In genomic region chr4:82664436-82664835, GRCm38 (mm10) we compare ENCODE assay signal across 15 mouse cellular contexts. TPM values are rescaled to one million over a fixed set of nuclear protein-coding genes. Genes with fewer than 3 reads are reported as not detected.
A peak's percentile ranks its signal among the peaks of the same experiment; 100 is the strongest.
DNase-seq lines count a peak whose midpoint lies in the region; ATAC-seq and TF ChIP-seq lines count a peak whose summit lies in the region.
"Had no signal": no experiment of that assay in that cellular context is flagged by ENCODE, and none has a peak within 500 bp of the region (broad histone marks: within the 10 kb centered on the region; RNA-seq: fewer than 3 reads in every experiment).

No protein-coding gene starts in this region.

- H3K27me3 ChIP-seq in midbrain, embryonic 13.5 days, result no peaks in the 10 kb centered on the region
- H3K27me3 ChIP-seq in midbrain, postnatal 0 days (ENCODE audit: insufficient read depth, low read length), result no peaks in the 10 kb centered on the region
- H3K27me3 ChIP-seq: embryonic facial prominence, embryonic 12.5 days; forebrain, embryonic 15.5 days; heart, embryonic 13.5 days had no signal

- H3K4me1 ChIP-seq in midbrain, embryonic 13.5 days (replicated peaks), result peaks cover 13% of the 10 kb centered on the region
- H3K4me1 ChIP-seq in midbrain, postnatal 0 days (ENCODE audit: insufficient read depth, low read length), result no peaks in the 10 kb centered on the region; the same call in 1 of the 2 replicates
- H3K4me1 ChIP-seq: heart, embryonic 13.5 days had no signal

- no peak for TF ChIP-seq POLR2A in brain, embryonic 14.5 days (IDR thresholded peaks at IDR 0.05; ENCODE audit: borderline replicate concordance, extremely low read depth, insufficient read depth, insufficient read length, poor library complexity, severe bottlenecking)

- no peak overlapping the region for H3K4me2 ChIP-seq in midbrain, embryonic 13.5 days (replicated peaks)
- H3K4me2 ChIP-seq in midbrain, postnatal 0 days (ENCODE audit: low read depth, low read length, poor library complexity, severe bottlenecking), result no peak overlapping the region
- H3K4me2 ChIP-seq: embryonic facial prominence, embryonic 12.5 days; forebrain, embryonic 15.5 days; heart, embryonic 13.5 days; hindbrain, embryonic 14.5 days had no signal

- peak; percentile 46; the same call in 1 of the 2 replicates for ATAC-seq in midbrain, embryonic 13.5 days
- 0 out of 2 replicates have a peak, but pooled peaks have one; percentile 16 for ATAC-seq in midbrain, postnatal 0 days (ENCODE audit: low FRiP score)
- ATAC-seq: forebrain, embryonic 15.5 days had no signal

- no peak overlapping the region for H3K4me3 ChIP-seq in midbrain, embryonic 13.5 days (replicated peaks)
- no peak overlapping the region for H3K4me3 ChIP-seq in midbrain, postnatal 0 days (ENCODE audit: low read depth, low read length)
- H3K4me3 ChIP-seq: embryonic facial prominence, embryonic 12.5 days; forebrain, embryonic 15.5 days; heart, embryonic 13.5 days had no signal

- TF ChIP-seq CTCF in brain, embryonic 14.5 days (IDR thresholded peaks at IDR 0.05; ENCODE audit: borderline replicate concordance, extremely low read depth, insufficient read depth, insufficient read length), result no peak
- TF ChIP-seq CTCF in midbrain, postnatal 0 days (IDR thresholded peaks at IDR 0.05), result no peak

- no peaks in the 10 kb centered on the region for H3K9me3 ChIP-seq in midbrain, embryonic 13.5 days
- H3K9me3 ChIP-seq in midbrain, postnatal 0 days (ENCODE audit: low read length), result no peaks in the 10 kb centered on the region
- H3K9me3 ChIP-seq: embryonic facial prominence, embryonic 12.5 days; forebrain, embryonic 15.5 days; heart, embryonic 13.5 days had no signal

- peak; percentile 3 for DNase-seq in brain, adult 2 months (ENCODE audit: low read depth, low spot score)
- DNase-seq in brain, embryonic 14.5 days (ENCODE audit: low read depth), result peak; percentile 40
- no peak for DNase-seq in midbrain, postnatal 0 days (ENCODE audit: low spot score)
- DNase-seq in left cerebral cortex, postnatal 4 days, result no peak
- DNase-seq in right cerebral cortex, adult 18-20 months, result no peak
- DNase-seq: adrenal gland, adult 8-10 months; cerebellum, adult 2 months; gastrocnemius, postnatal 36 days; heart, postnatal 36 days had no signal

- WGBS in midbrain, embryonic 13.5 days, result 50% methylated on average over 7 of the region's 7 CpGs
- WGBS in midbrain, postnatal 0 days, result 38% methylated on average over 7 of the region's 7 CpGs

- H3K36me3 ChIP-seq in midbrain, embryonic 13.5 days, result no peaks in the 10 kb centered on the region
- no peaks in the 10 kb centered on the region for H3K36me3 ChIP-seq in midbrain, postnatal 0 days (ENCODE audit: insufficient read depth, low read length)
- H3K36me3 ChIP-seq: embryonic facial prominence, embryonic 12.5 days; forebrain, embryonic 15.5 days; heart, embryonic 13.5 days had no signal

- H3K9ac ChIP-seq in midbrain, embryonic 13.5 days (replicated peaks), result no peak overlapping the region
- H3K9ac ChIP-seq in midbrain, postnatal 0 days (replicated peaks; ENCODE audit: low read length, poor library complexity, severe bottlenecking), result no peak overlapping the region
- H3K9ac ChIP-seq: embryonic facial prominence, embryonic 12.5 days; forebrain, embryonic 15.5 days; heart, embryonic 13.5 days; hindbrain, embryonic 14.5 days had no signal

- intact Hi-C loops in left cerebral cortex, postnatal 4 days (cut with DNase I), result no loop called here

- peak overlapping the region; percentile 12; the same call in 1 of the 2 replicates for H3K27ac ChIP-seq in midbrain, embryonic 13.5 days
- H3K27ac ChIP-seq in midbrain, postnatal 0 days (ENCODE audit: low read depth, low read length), result no peak overlapping the region
- H3K27ac ChIP-seq: embryonic facial prominence, embryonic 12.5 days; heart, embryonic 13.5 days; hindbrain, embryonic 14.5 days had no signal

RNA-seq across cellular contexts. Expression of gene Nfib, which starts 41.1 kb away (rescaled TPM):
- 69.3 and 78.5 TPM in 2 replicates for polyA plus RNA-seq in brain, embryonic 14.5 days (2012; rRNA removed)
- polyA plus RNA-seq in midbrain, embryonic 13.5 days (2015; fragmentation: Nextera tagmentation; extraction: Ambion mirVana), result 56.1 and 58.4 TPM in 2 replicates
- total RNA-seq in midbrain, postnatal 0 days (2014; rRNA removed), result 59.9 and 62.8 TPM in 2 replicates
- polyA plus RNA-seq in midbrain, postnatal 0 days (2015; fragmentation: Nextera tagmentation; extraction: Ambion mirVana), result 19.9 and 27.7 TPM in 2 replicates
- 100 to 1,000 TPM; 216 to 233 TPM for total RNA-seq in left cerebral cortex, postnatal 4 days (2021)
- total RNA-seq: common myeloid progenitor, adult 5-6 weeks had no signal

Comparison
In these comparisons a context has a peak if more than half of its experiments do, and no peak if none do; other contexts are left out.
1. DNase-seq: peak in brain, adult 2 months (single experiment) and brain, embryonic 14.5 days (single experiment); none in midbrain, postnatal 0 days (single experiment), left cerebral cortex, postnatal 4 days (single experiment) and right cerebral cortex, adult 18-20 months (single experiment).